Mouse (Mus musculus): ENCODE results near the gene Myo19. TPM values are rescaled to one million over a fixed set of nuclear protein-coding genes. Genes with fewer than 3 reads are reported as not detected.
A peak's percentile ranks its signal among the peaks of the same experiment; 100 is the strongest.

The Myo19 gene
- 3.6 and 3.9 TPM in 2 replicates for polyA plus RNA-seq (2015; fragmentation: Nextera tagmentation; extraction: Ambion mirVana)

DNA sequence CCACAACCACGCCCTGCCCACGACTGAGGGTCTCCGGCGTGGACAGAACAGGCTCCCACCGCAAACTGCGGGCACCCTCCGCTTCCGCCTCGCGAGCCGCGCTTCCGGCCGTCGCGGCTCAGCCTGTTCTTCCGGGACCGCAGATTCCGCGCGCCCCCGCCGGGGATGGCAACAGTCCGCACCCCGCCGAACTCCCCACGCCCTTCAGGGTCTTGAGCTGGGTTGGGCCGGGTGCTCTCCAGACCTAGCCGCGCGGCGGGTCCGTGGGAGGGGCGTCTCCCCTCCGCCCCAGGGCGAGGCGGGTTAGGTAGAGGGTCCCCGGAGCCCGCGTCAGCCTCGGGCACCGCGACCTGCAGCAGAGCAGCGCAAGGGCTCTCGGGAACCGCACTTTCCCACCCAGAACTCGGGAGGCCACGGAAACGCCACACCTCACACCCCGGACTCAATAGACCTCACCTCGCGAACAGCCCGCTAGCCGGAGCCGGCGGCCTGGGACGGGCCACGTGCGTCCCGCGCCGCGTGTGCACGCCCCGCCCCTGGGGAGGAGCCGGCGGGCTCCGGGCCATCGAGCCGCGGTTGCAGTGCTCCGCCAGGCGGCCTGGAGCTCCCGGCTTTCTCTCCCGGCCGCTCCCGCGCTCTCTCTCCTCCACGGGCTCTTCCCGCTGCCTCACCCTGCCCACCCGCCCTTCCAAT is at the start of gene Myo19, which contains the start of gene Pigw:
Gene Myo19 (plus strand): TSS at position 377 of the 693 bp plus-strand sequence.
Gene Pigw (minus strand): TSS at position 514 of the 693 bp plus-strand sequence.
- Histone ChIP-seq H3K27me3 (replicated peaks; ENCODE audit: control insufficient read depth, insufficient read depth, low read length) (no peaks in the 10 kb centered on the region), H3K4me3 (ENCODE audit: low read depth, low read length) (peak within 1 kb of the TSS; percentile 79), H3K4me1 (replicated peaks; ENCODE audit: control insufficient read depth, insufficient read depth, low read length) (peaks cover 4% of the 10 kb centered on the region), H3K36me3 (ENCODE audit: control insufficient read depth, insufficient read depth) (0 out of 2 replicates have a peak, but pooled peaks cover 18% of the 10 kb centered on the region), H3K9ac (ENCODE audit: low read depth, low read length) (peak within 1 kb of the TSS; percentile 76), H3K4me2 (replicated peaks; ENCODE audit: low read depth) (peak within 1 kb of the TSS; percentile 95), H3K9me3 (ENCODE audit: control insufficient read depth) (no peaks in the 10 kb centered on the region), H3K27ac (ENCODE audit: low read depth, low read length) (peak within 1 kb of the TSS; percentile 91)
- no peak; the same call in 1 of the 2 replicates for TF ChIP-seq CTCF (IDR thresholded peaks at IDR 0.05; ENCODE audit: low read depth)
- ATAC-seq: peak; percentile 96
- WGBS: 0% methylated on average over 78 of the region's 81 CpGs

DNA sequence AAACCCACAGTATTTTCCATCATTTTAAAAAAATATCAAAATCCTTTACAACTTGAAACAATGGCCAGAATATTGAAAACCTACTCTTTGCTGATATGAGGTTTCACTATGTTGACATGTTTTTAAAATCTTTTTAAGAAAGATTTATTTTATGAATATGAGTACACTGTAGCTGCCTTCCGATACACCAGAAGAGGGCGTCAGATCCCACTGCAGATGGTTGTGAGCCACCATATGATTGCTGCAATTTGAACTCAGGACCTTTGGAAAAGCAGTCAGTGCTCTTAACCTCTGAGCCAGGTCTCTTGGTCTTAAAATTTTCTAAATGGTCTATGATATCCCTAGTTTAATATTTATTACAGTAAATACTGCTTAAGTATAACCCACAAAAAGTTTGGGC is 40.6 kb upstream of the Myo19 start:
- H3K36me3 ChIP-seq (ENCODE audit: control insufficient read depth, insufficient read depth): peaks cover 52% of the 10 kb centered on the region
- no peaks in the 10 kb centered on the region for H3K27me3 ChIP-seq (replicated peaks; ENCODE audit: control insufficient read depth, insufficient read depth, low read length)
- no peak for ATAC-seq
- no peaks in the 10 kb centered on the region for H3K9me3 ChIP-seq (ENCODE audit: control insufficient read depth)
- 88% methylated on average over 2 of the region's 2 CpGs for WGBS
- TF ChIP-seq CTCF (IDR thresholded peaks at IDR 0.05; ENCODE audit: low read depth): peak; percentile 45
- H3K27ac ChIP-seq (ENCODE audit: low read depth, low read length): no peak overlapping the region
- no peak overlapping the region for H3K9ac ChIP-seq (ENCODE audit: low read depth, low read length)
- no peak overlapping the region for H3K4me3 ChIP-seq (ENCODE audit: low read depth, low read length)
- H3K4me2 ChIP-seq (replicated peaks; ENCODE audit: low read depth): no peak overlapping the region
- H3K4me1 ChIP-seq (replicated peaks; ENCODE audit: control insufficient read depth, insufficient read depth, low read length): no peaks in the 10 kb centered on the region

DNA sequence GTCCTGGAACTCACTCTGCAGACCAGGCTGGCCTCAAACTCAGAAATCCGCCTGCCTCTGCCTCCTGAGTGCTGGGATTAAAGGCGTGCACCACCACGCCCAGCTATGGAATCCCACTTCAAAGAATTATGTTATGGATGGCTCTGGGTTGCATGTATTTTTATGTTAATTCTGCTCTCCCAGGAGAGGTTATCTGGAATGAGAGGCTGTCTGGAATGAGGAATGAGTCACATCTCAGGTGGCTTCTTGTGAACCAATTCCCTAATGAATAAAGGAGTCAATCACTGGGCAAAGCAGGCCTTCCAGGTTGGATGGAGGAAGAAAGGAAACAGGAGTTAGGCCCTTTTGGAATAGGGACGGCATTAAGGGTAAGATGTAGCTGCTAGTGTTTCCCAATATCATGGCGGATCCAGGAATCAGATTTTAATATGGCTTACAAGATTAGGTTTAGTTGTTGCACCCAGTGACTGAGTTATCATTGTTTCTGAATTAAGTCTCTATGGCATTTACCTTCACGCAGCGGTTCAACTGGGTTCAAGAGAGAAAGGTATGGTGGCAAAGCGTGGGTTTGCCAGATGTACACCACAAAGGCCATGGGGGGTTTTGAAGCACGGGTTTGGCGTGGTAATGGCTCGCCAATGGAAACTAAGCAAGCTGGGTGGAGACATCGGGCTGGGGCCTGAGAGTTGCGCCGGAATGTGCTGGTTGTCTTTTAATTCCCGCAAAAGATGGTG is 33.0 kb upstream of the Myo19 start:
- H3K4me3 ChIP-seq (ENCODE audit: low read depth, low read length): no peak overlapping the region
- no peaks in the 10 kb centered on the region for H3K27me3 ChIP-seq (replicated peaks; ENCODE audit: control insufficient read depth, insufficient read depth, low read length)
- WGBS: 95% methylated on average over 15 of the region's 15 CpGs
- no peak for ATAC-seq
- no peak overlapping the region for H3K9ac ChIP-seq (ENCODE audit: low read depth, low read length)
- no peak for TF ChIP-seq CTCF (IDR thresholded peaks at IDR 0.05; ENCODE audit: low read depth)
- H3K9me3 ChIP-seq (ENCODE audit: control insufficient read depth): no peaks in the 10 kb centered on the region
- H3K4me1 ChIP-seq (replicated peaks; ENCODE audit: control insufficient read depth, insufficient read depth, low read length): no peaks in the 10 kb centered on the region
- no peak overlapping the region for H3K4me2 ChIP-seq (replicated peaks; ENCODE audit: low read depth)
- peaks cover 41% of the 10 kb centered on the region for H3K36me3 ChIP-seq (ENCODE audit: control insufficient read depth, insufficient read depth)
- no peak overlapping the region for H3K27ac ChIP-seq (ENCODE audit: low read depth, low read length)

GRCm38 (mm10) chr11:84847475-84848090 is 32.4 kb upstream of the Myo19 start:
- 89% methylated on average over 7 of the region's 7 CpGs for WGBS
- H3K9ac ChIP-seq (ENCODE audit: low read depth, low read length): no peak overlapping the region
- H3K36me3 ChIP-seq (ENCODE audit: control insufficient read depth, insufficient read depth): peaks cover 46% of the 10 kb centered on the region
- ATAC-seq: no peak
- H3K4me3 ChIP-seq (ENCODE audit: low read depth, low read length): no peak overlapping the region
- H3K4me2 ChIP-seq (replicated peaks; ENCODE audit: low read depth): no peak overlapping the region
- H3K27ac ChIP-seq (ENCODE audit: low read depth, low read length): no peak overlapping the region
- no peaks in the 10 kb centered on the region for H3K4me1 ChIP-seq (replicated peaks; ENCODE audit: control insufficient read depth, insufficient read depth, low read length)
- H3K9me3 ChIP-seq (ENCODE audit: control insufficient read depth): no peaks in the 10 kb centered on the region
- TF ChIP-seq CTCF (IDR thresholded peaks at IDR 0.05; ENCODE audit: low read depth): no peak
- H3K27me3 ChIP-seq (replicated peaks; ENCODE audit: control insufficient read depth, insufficient read depth, low read length): no peaks in the 10 kb centered on the region

GRCm38 (mm10) chr11:84855285-84855684 is 24.7 kb upstream of the Myo19 start:
- Histone ChIP-seq H3K27me3 (replicated peaks; ENCODE audit: control insufficient read depth, insufficient read depth, low read length) (no peaks in the 10 kb centered on the region), H3K4me1 (replicated peaks; ENCODE audit: control insufficient read depth, insufficient read depth, low read length) (no peaks in the 10 kb centered on the region), H3K9me3 (ENCODE audit: control insufficient read depth) (no peaks in the 10 kb centered on the region), H3K4me3 (ENCODE audit: low read depth, low read length) (no peak overlapping the region), H3K36me3 (ENCODE audit: control insufficient read depth, insufficient read depth) (peaks cover 61% of the 10 kb centered on the region), H3K4me2 (replicated peaks; ENCODE audit: low read depth) (no peak overlapping the region), H3K27ac (ENCODE audit: low read depth, low read length) (no peak overlapping the region), H3K9ac (ENCODE audit: low read depth, low read length) (no peak overlapping the region)
- no peak for TF ChIP-seq CTCF (IDR thresholded peaks at IDR 0.05; ENCODE audit: low read depth)
- 90% methylated on average over 6 of the region's 6 CpGs for WGBS
- ATAC-seq: no peak

- TF ChIP-seq CTCF (IDR thresholded peaks at IDR 0.05; ENCODE audit: low read depth): no peak
These were observed 14.7 kb upstream of the Myo19 start for GRCm38 (mm10) chr11:84865268-84865667.

More at GRCm38 (mm10) chr11:84865268-84865667, 14.7 kb upstream of the Myo19 start:
- H3K9ac ChIP-seq (ENCODE audit: low read depth, low read length): no peak overlapping the region
- no peaks in the 10 kb centered on the region for H3K9me3 ChIP-seq (ENCODE audit: control insufficient read depth)
- 32% methylated on average over 2 of the region's 2 CpGs for WGBS
- peaks cover 12% of the 10 kb centered on the region; the same call in 1 of the 2 replicates for H3K36me3 ChIP-seq (ENCODE audit: control insufficient read depth, insufficient read depth)
- no peak for ATAC-seq
- no peak overlapping the region for H3K27ac ChIP-seq (ENCODE audit: low read depth, low read length)
- no peaks in the 10 kb centered on the region for H3K4me1 ChIP-seq (replicated peaks; ENCODE audit: control insufficient read depth, insufficient read depth, low read length)
- H3K27me3 ChIP-seq (replicated peaks; ENCODE audit: control insufficient read depth, insufficient read depth, low read length): no peaks in the 10 kb centered on the region
- no peak overlapping the region for H3K4me3 ChIP-seq (ENCODE audit: low read depth, low read length)
- H3K4me2 ChIP-seq (replicated peaks; ENCODE audit: low read depth): no peak overlapping the region
